Mouse (Mus musculus) hindbrain, embryonic 12.5 days (tissue): ENCODE measurements around the gene Olfr1102. TPM values are rescaled to one million over a fixed set of nuclear protein-coding genes. Genes with fewer than 3 reads are reported as not detected.

Experiments
- ATAC-seq: fragments of 200-750 bp; cut with Nextera tagmentation; 2 replicates; pipeline ENCODE4 v1.8.0; 2017; ENCODE audit warnings: moderate TSS enrichment; ENCODE audit not compliant: low FRiP score
- H3K27ac ChIP-seq: fragments of 300-500 bp; sonication (generic); 2 replicates; pipeline ENCODE4 v1.5.1; 2016; ENCODE audit warnings: mild to moderate bottlenecking
- H3K27me3 ChIP-seq: fragments of 300-500 bp; sonication (generic); 2 replicates; pipeline ENCODE4 v1.6.1; 2016; ENCODE audit warnings: mild to moderate bottlenecking
- H3K36me3 ChIP-seq: fragments of 300-500 bp; sonication (generic); 2 replicates; pipeline ENCODE4 v1.6.1; 2016; ENCODE audit warnings: mild to moderate bottlenecking
- H3K4me1 ChIP-seq: fragments of 300-500 bp; sonication (generic); 2 replicates; pipeline ENCODE4 v1.6.1; 2016
- H3K4me2 ChIP-seq: fragments of 300-500 bp; sonication (generic); replicated peaks from 2 replicates; pipeline ENCODE4 v1.6.1; 2016; ENCODE audit warnings: mild to moderate bottlenecking
- H3K4me3 ChIP-seq: fragments of 300-500 bp; sonication (generic); 2 replicates; pipeline ENCODE4 v1.5.1; 2016; ENCODE audit warnings: mild to moderate bottlenecking
- H3K9ac ChIP-seq: fragments of 300-500 bp; sonication (generic); 2 replicates; pipeline ENCODE4 v1.6.1; 2016; ENCODE audit warnings: mild to moderate bottlenecking, moderate library complexity
- H3K9me3 ChIP-seq: fragments of 300-500 bp; sonication (generic); replicated peaks from 2 replicates; pipeline ENCODE4 v1.6.1; 2016; ENCODE audit warnings: mild to moderate bottlenecking
- WGBS: fragments of 180-500 bp; shearing (Covaris S2); methylation state at CpG from one replicate; pipeline ENCODE4 v1.1.7; 2016; 5-methylcytosine and 5-hydroxymethylcytosine counted together
- polyA plus RNA-seq: library from polyadenylated mRNA; unstranded; fragments of >200 nt; fragmentation: Nextera tagmentation; extraction: Ambion mirVana; gene quantifications from 2 replicates; pipeline ENCODE4 v1.2.1, GENCODE M21; 2016

Olfr1102 gene
- not detected in 2 replicates for polyA plus RNA-seq

DNA sequence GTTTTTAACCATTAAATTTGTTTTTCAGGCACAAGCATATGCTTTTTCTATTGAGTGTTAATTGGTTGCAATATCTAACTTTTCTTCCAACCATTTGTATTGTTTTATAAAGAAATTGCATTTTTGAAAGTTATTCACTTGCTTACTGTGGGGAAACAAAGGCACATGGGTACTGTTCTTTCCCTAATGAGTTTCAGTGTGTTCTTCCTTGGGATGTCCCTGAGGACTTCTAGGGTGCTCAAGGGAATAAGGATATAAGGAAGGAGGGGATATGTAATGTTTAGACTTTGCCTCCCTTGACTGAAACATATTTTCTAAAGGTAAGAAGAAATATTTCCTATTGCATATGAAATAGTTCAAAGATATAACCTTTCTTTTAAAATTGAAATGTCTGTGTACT is at the start of gene Olfr1102:
Gene Olfr1102, plus strand, starts transcription at position 301 of the 400 bp plus-strand sequence.
- H3K9me3 ChIP-seq: no peaks in the 10 kb centered on the region
- H3K4me1 ChIP-seq: no peaks in the 10 kb centered on the region
- no peaks in the 10 kb centered on the region for H3K27me3 ChIP-seq
- no peak within 1 kb of the TSS for H3K9ac ChIP-seq
- no peak for ATAC-seq
- H3K4me2 ChIP-seq: no peak within 1 kb of the TSS
- H3K36me3 ChIP-seq: no peaks in the 10 kb centered on the region
- no peak within 1 kb of the TSS for H3K27ac ChIP-seq
- H3K4me3 ChIP-seq: no peak within 1 kb of the TSS

DNA sequence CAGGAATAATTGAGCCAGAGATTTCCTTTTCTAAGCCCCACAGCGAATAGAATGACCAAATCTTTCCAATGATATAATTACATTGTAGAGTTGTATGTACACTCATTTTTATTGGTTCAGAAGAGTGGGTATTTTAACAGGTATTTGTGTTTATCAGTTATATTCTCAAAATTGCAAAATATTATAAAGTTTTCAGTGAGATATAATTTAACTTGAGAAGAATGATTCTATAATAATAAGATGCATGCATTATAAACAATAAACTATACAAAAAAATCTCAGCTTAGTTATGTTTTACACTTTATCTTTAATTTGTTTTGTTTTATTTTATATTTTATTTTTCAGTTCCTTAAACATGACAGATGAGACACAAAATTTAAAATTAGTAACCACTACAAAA is 37.6 kb upstream of the Olfr1102 start, which contains the start of gene Olfr1099:
Gene Olfr1099, minus strand, starts transcription at position 101 of the 400 bp plus-strand sequence.
- no peaks in the 10 kb centered on the region for H3K36me3 ChIP-seq
- no peaks in the 10 kb centered on the region for H3K4me1 ChIP-seq
- H3K27me3 ChIP-seq: no peaks in the 10 kb centered on the region
- no peak for ATAC-seq
- no peak within 1 kb of the TSS for H3K4me2 ChIP-seq
- WGBS: 84% methylated on average over 1 of the region's 1 CpGs
- H3K4me3 ChIP-seq: no peak within 1 kb of the TSS
- H3K9me3 ChIP-seq: no peaks in the 10 kb centered on the region
- no peak within 1 kb of the TSS for H3K9ac ChIP-seq
- no peak within 1 kb of the TSS for H3K27ac ChIP-seq

DNA sequence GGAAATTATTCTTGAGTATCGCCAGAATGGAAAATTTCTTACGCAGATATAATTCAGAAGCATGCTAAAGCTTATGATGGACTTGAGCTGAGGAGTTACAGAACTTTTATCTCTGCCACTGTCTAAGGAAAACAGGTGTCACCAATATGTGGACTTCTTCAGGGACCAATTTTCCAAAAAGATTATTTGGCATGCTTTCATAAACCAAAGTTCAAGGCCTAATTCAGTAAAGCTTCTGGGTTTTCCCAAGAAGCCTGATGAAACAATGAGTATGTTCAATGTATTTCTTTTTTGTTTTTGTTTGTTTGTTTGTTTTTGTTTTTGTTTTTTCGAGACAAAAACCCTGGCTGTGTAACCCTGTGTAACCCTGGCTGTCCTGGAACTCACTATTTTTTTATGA is 18.3 kb upstream of the Olfr1102 start, which contains the start of gene Olfr1100:
Gene Olfr1100, minus strand, starts transcription at position 101 of the 400 bp plus-strand sequence.
- no peak within 1 kb of the TSS for H3K4me2 ChIP-seq
- WGBS: 85% methylated on average over 3 of the region's 3 CpGs
- no peak within 1 kb of the TSS for H3K27ac ChIP-seq
- no peaks in the 10 kb centered on the region for H3K9me3 ChIP-seq
- no peaks in the 10 kb centered on the region for H3K36me3 ChIP-seq
- no peak within 1 kb of the TSS for H3K4me3 ChIP-seq
- H3K9ac ChIP-seq: no peak within 1 kb of the TSS
- H3K4me1 ChIP-seq: no peaks in the 10 kb centered on the region
- no peaks in the 10 kb centered on the region for H3K27me3 ChIP-seq
- no peak for ATAC-seq

DNA sequence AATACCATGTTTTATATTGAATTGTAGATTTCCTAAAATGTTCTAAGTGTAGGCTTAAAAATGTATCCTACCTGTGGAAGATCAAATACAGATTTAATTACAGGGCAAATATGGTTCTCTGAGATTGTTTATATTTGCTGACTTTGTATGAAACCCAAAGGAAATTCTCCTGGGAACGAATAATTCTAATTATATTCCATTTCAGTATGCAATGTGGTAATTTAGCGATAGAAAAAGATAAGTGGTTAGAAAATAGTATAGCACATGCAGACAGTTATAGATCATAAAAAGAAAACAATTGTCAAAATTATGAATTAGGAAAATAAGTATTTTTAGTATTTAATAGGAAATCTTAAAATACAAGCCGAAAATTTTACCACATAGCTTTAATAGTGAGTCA is 7.1 kb upstream of the Olfr1102 start, which contains the start of gene Olfr1101:
Gene Olfr1101, minus strand, starts transcription at position 101 of the 400 bp plus-strand sequence.
- WGBS: 84% methylated on average over 3 of the region's 3 CpGs
- ATAC-seq: no peak

DNA sequence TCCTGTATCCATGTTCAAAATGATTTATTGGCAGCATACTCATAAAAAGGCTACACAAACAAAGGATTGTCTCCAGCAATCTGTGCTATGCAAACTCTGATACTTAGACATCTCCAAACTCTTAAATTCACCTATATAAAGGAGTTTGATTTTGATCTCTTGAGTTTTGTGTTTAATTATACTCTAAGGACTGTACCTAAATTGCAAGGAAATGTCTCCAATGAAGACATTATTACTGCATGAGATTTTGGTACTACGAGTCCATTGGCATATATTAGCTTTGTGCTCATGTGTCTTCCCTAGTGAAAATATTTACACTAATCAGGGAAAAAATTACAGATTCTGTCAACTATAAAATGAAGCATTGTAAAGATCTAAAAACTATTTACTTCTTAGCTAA is 28.8 kb downstream of the Olfr1102 start, which contains the start of gene Olfr1104:
Gene Olfr1104, minus strand, starts transcription at position 101 of the 400 bp plus-strand sequence.
- H3K36me3 ChIP-seq: no peaks in the 10 kb centered on the region
- H3K4me1 ChIP-seq: no peaks in the 10 kb centered on the region
- H3K27ac ChIP-seq: no peak within 1 kb of the TSS
- no peak within 1 kb of the TSS for H3K9ac ChIP-seq
- WGBS: 87% methylated on average over 1 of the region's 1 CpGs
- no peaks in the 10 kb centered on the region for H3K9me3 ChIP-seq
- ATAC-seq: no peak
- H3K27me3 ChIP-seq: no peaks in the 10 kb centered on the region
- no peak within 1 kb of the TSS for H3K4me2 ChIP-seq
- H3K4me3 ChIP-seq: no peak within 1 kb of the TSS

More for the DNA sequence above, 7.1 kb upstream of the Olfr1102 start, which contains the start of gene Olfr1101:
- H3K9me3 ChIP-seq: no peaks in the 10 kb centered on the region
- H3K27me3 ChIP-seq: no peaks in the 10 kb centered on the region
- no peaks in the 10 kb centered on the region for H3K36me3 ChIP-seq
- H3K9ac ChIP-seq: no peak within 1 kb of the TSS
- no peak within 1 kb of the TSS for H3K4me2 ChIP-seq
- H3K4me3 ChIP-seq: no peak within 1 kb of the TSS
- H3K4me1 ChIP-seq: no peaks in the 10 kb centered on the region
- no peak within 1 kb of the TSS for H3K27ac ChIP-seq

DNA sequence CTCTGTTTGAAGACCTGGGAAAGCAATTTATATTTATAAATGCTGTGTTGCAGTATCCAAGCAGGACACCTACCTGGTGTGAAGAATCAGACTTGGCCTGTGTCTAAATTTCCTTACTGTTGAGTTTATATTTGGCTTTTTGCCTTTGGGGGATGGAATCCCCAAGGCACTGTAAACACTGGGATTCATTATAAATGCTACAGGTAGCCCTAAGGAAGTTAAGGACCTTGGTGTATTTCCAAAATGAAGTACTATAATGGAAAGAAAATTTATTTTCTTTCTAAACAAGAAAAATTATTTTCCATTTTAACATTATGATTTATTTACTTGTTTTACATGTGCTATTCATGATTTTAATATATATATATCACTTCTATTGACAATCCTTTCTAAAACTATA is 38.2 kb downstream of the Olfr1102 start, which contains the start of gene Olfr1105:
Gene Olfr1105, minus strand, starts transcription at position 101 of the 400 bp plus-strand sequence.
- Histone ChIP-seq H3K4me2 (no peak within 1 kb of the TSS), H3K4me1 (no peaks in the 10 kb centered on the region), H3K9me3 (no peaks in the 10 kb centered on the region), H3K9ac (no peak within 1 kb of the TSS), H3K27ac (no peak within 1 kb of the TSS), H3K27me3 (no peaks in the 10 kb centered on the region), H3K36me3 (no peaks in the 10 kb centered on the region), H3K4me3 (no peak within 1 kb of the TSS)
- ATAC-seq: no peak

DNA sequence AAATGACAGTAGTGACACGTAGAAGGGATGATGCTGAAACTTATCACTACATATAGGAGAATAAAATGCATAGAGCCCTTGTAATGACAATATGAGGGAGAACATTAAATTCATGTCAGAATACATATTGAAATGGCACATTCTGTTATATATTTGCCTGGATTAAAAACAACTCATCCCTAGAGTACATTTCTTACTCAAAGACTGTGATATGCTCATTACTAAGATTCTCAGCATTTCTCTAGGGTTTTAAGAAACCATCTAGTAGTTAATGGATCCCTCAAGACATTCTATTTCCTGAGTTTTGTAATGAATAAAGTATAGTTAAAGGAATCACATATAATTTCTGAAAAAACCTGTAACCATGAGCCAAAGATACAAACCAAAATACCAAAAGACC is 54.0 kb downstream of the Olfr1102 start, which contains the start of gene Olfr1106:
Gene Olfr1106, minus strand, starts transcription at position 101 of the 400 bp plus-strand sequence.
- no peak for ATAC-seq

More for the DNA sequence above, 54.0 kb downstream of the Olfr1102 start, which contains the start of gene Olfr1106:
- 67% methylated on average over 1 of the region's 1 CpGs for WGBS
- Histone ChIP-seq H3K27ac (no peak within 1 kb of the TSS), H3K36me3 (no peaks in the 10 kb centered on the region), H3K4me1 (no peaks in the 10 kb centered on the region), H3K4me2 (no peak within 1 kb of the TSS), H3K9me3 (no peaks in the 10 kb centered on the region), H3K9ac (no peak within 1 kb of the TSS), H3K4me3 (no peak within 1 kb of the TSS), H3K27me3 (no peaks in the 10 kb centered on the region)

Other genes with a start within 250 kb of the Olfr1102 start
- gene Olfr1090, start 239.4 kb upstream of the Olfr1102 start, polyA plus RNA-seq: not detected in 2 replicates
- not detected in 2 replicates for gene Olfr1093, start 215.9 kb upstream of the Olfr1102 start, polyA plus RNA-seq
- not detected in 2 replicates for gene Olfr141, start 188.4 kb upstream of the Olfr1102 start, polyA plus RNA-seq
- gene Olfr1094, start 173.7 kb upstream of the Olfr1102 start, polyA plus RNA-seq: not detected in 2 replicates
- not detected in 2 replicates for gene Olfr1095, start 146.7 kb upstream of the Olfr1102 start, polyA plus RNA-seq
- gene Gm13723, start 123.6 kb upstream of the Olfr1102 start, polyA plus RNA-seq: not detected in 2 replicates
- gene Olfr1097, start 106.2 kb upstream of the Olfr1102 start, polyA plus RNA-seq: not detected in 2 replicates
- not detected in 2 replicates for gene Olfr1098, start 73.9 kb upstream of the Olfr1102 start, polyA plus RNA-seq
- not detected in 2 replicates for gene Olfr1099, start 37.7 kb upstream of the Olfr1102 start, polyA plus RNA-seq
- not detected in 2 replicates for gene Olfr1100, start 18.4 kb upstream of the Olfr1102 start, polyA plus RNA-seq
- not detected in 2 replicates for gene Olfr1101, start 7.2 kb upstream of the Olfr1102 start, polyA plus RNA-seq
- not detected in 2 replicates for gene Olfr1104, start 28.7 kb downstream of the Olfr1102 start, polyA plus RNA-seq
- gene Olfr1105, start 38.1 kb downstream of the Olfr1102 start, polyA plus RNA-seq: not detected in 2 replicates
- gene Olfr1106, start 53.9 kb downstream of the Olfr1102 start, polyA plus RNA-seq: not detected in 2 replicates
- gene Olfr1107, start 77.4 kb downstream of the Olfr1102 start, polyA plus RNA-seq: not detected in 2 replicates
- not detected in 2 replicates for gene Olfr1109, start 97.6 kb downstream of the Olfr1102 start, polyA plus RNA-seq
- gene Olfr259, start 116.2 kb downstream of the Olfr1102 start, polyA plus RNA-seq: not detected in 2 replicates
- not detected in 2 replicates for gene Olfr1110, start 141.9 kb downstream of the Olfr1102 start, polyA plus RNA-seq
- not detected in 2 replicates for gene Olfr1111, start 154.2 kb downstream of the Olfr1102 start, polyA plus RNA-seq
- not detected in 2 replicates for gene Olfr1112, start 189.4 kb downstream of the Olfr1102 start, polyA plus RNA-seq
- gene Olfr1113, start 210.6 kb downstream of the Olfr1102 start, polyA plus RNA-seq: not detected in 2 replicates
- not detected in 2 replicates for gene Olfr1115, start 249.6 kb downstream of the Olfr1102 start, polyA plus RNA-seq